Mouse (Mus musculus) intestine, embryonic 16.5 days (tissue): ENCODE measurements around the gene Phka1. TPM values are rescaled to one million over a fixed set of nuclear protein-coding genes. Genes with fewer than 3 reads are reported as not detected.
"Not testable (repeated sequence)": the region's sequence is repeated elsewhere in the genome, so short reads cannot be mapped to it uniquely, and the experiment has no call there.

ENCODE experiments used
- ATAC-seq: fragments of 200-750 bp; cut with Nextera tagmentation; 2 replicates; pipeline ENCODE4 v1.8.0; 2017; ENCODE audit warnings: moderate TSS enrichment, moderate library complexity
- H3K27ac ChIP-seq: fragments of 300-500 bp; sonication (generic); 2 replicates; pipeline ENCODE4 v1.5.1; 2014; ENCODE audit warnings: mild to moderate bottlenecking, low read length
- H3K27me3 ChIP-seq: fragments of 300-500 bp; sonication (generic); replicated peaks from 2 replicates; pipeline ENCODE4 v1.6.1; 2014; ENCODE audit warnings: low read length, control low read depth, mixed read lengths; ENCODE audit not compliant: control insufficient read depth, insufficient read depth
- H3K36me3 ChIP-seq: fragments of 300-500 bp; sonication (generic); 2 replicates; pipeline ENCODE4 v1.6.1; 2014; ENCODE audit warnings: low read length, control low read depth; ENCODE audit not compliant: control insufficient read depth, insufficient read depth
- H3K4me1 ChIP-seq: fragments of 300-500 bp; sonication (generic); 2 replicates; pipeline ENCODE4 v1.6.1; 2014; ENCODE audit warnings: low read length, control low read depth, mixed read lengths; ENCODE audit not compliant: control insufficient read depth, insufficient read depth
- H3K4me2 ChIP-seq: fragments of 300-500 bp; sonication (generic); 2 replicates; pipeline ENCODE4 v1.6.1; 2014; ENCODE audit warnings: low read depth, low read length, control low read depth
- H3K4me3 ChIP-seq: fragments of 300-500 bp; sonication (generic); 2 replicates; pipeline ENCODE4 v1.5.1; 2014; ENCODE audit warnings: mild to moderate bottlenecking, low read length
- H3K9ac ChIP-seq: fragments of 300-500 bp; sonication (generic); 2 replicates; pipeline ENCODE4 v1.6.1; 2014; ENCODE audit warnings: low read depth, low read length
- H3K9me3 ChIP-seq: fragments of 300-500 bp; sonication (generic); 2 replicates; pipeline ENCODE4 v1.6.1; 2016; ENCODE audit warnings: low read length, control low read depth; ENCODE audit not compliant: control insufficient read depth
- WGBS: fragments of 180-500 bp; shearing (Covaris S2); extraction: QIAGEN DNeasy Blood & Tissue Kit; methylation state at CpG from one replicate; pipeline ENCODE4 v1.1.7; 2014; 5-methylcytosine and 5-hydroxymethylcytosine counted together
- polyA plus RNA-seq: library from polyadenylated mRNA; unstranded; fragments of >200 nt; fragmentation: Nextera tagmentation; extraction: Ambion mirVana; gene quantifications from 2 replicates; pipeline ENCODE4 v1.2.1, GENCODE M21; 2015

Gene Phka1
- 4.4 TPM in 2 replicates for polyA plus RNA-seq

DNA sequence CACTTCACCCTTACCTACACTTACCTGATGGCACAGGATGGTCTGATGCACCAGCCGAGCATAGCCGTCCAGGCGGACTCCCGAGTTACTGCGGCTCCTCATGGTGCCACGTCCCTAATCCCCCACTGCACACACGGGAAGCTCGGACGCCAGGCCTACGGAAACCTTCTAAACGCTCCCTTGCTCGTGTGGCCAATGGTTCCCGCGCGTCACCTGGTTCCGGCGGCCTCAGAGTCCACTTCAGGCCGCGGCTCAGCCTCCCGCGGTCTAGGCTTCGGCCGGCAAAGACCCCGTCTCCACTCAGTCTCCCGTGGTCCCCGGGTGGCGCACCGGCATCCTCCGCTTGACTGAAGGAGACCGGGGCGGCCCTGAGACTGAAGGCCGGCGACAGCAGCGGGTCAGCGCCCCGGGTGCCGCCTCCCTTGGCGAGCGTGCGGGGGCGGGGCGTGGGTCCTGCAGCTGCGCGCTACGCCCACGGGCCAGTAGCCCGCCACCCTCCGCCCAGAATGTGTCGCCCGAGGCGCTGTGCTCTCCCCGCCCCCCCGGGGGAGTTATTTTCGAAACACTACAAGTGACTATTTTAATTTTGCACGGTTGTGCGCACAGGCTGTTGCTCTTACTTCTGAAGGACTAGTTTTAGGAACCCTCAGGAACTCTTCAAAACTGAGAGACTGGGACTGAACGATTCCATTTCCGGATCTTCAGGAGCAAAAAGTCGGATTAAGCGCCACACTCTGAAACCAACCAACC, at the start of gene Phka1:
Gene Phka1, minus strand, starts transcription at position 424 of the 750 bp plus-strand sequence.
- WGBS, result 11% methylated on average over 57 of the region's 60 CpGs
- no peak within 1 kb of the TSS; the same call in 1 of the 2 replicates for H3K27ac ChIP-seq

GRCm38 (mm10) chrX:102689252-102689651, 45.2 kb upstream of the Phka1 start:
- 22% methylated on average over 4 of the region's 4 CpGs for WGBS
- not testable (repeated sequence) for ATAC-seq, H3K36me3 ChIP-seq, H3K4me3 ChIP-seq, H3K9me3 ChIP-seq, H3K9ac ChIP-seq, H3K27ac ChIP-seq, H3K4me2 ChIP-seq, H3K4me1 ChIP-seq, H3K27me3 ChIP-seq

More for the DNA sequence above, at the start of gene Phka1:
- peak within 1 kb of the TSS; percentile 54 for H3K4me2 ChIP-seq
- H3K36me3 ChIP-seq, result no peaks in the 10 kb centered on the region
- H3K27me3 ChIP-seq, result no peaks in the 10 kb centered on the region; the same call in 1 of the 2 replicates
- H3K4me3 ChIP-seq, result peak within 1 kb of the TSS; percentile 64
- peak within 1 kb of the TSS; percentile 69 for H3K9ac ChIP-seq
- no peaks in the 10 kb centered on the region for H3K9me3 ChIP-seq
- H3K4me1 ChIP-seq, result no peaks in the 10 kb centered on the region
- peak; percentile 99 for ATAC-seq

- not testable (repeated sequence) for ATAC-seq, H3K4me3 ChIP-seq, H3K4me2 ChIP-seq, H3K27me3 ChIP-seq, H3K4me1 ChIP-seq, H3K27ac ChIP-seq, H3K9me3 ChIP-seq, H3K9ac ChIP-seq, H3K36me3 ChIP-seq
- 87% methylated on average over 5 of the region's 5 CpGs for WGBS
Measured at GRCm38 (mm10) chrX:102686872-102687271, 42.8 kb upstream of the Phka1 start, which contains the start of gene Gm3880. Gm3880 (minus strand) TSS chrX:102686972.

DNA sequence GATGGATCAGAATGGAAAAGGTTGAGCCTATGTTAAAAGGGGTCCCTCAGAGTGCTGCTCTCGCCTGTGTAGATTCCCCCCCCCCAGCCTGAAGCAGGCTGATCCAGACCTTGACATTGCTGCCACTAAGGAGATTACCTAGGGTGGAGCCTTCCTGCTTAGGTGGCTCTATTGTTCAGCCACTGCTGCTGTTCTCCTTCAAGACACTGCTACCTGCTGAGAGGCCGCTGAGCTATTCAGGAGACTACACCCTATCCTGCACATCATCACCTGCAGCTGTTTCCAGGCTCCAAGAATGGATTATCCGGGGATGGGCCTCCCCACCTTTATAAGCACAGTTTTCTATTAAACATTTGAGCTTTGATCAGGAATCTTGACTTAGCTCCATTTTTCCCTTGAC, 40.7 kb upstream of the Phka1 start:
- not testable (repeated sequence) for H3K9ac ChIP-seq, H3K27ac ChIP-seq, H3K4me3 ChIP-seq, H3K27me3 ChIP-seq, H3K4me1 ChIP-seq, H3K9me3 ChIP-seq, H3K4me2 ChIP-seq, H3K36me3 ChIP-seq, ATAC-seq
- 60% methylated on average over 3 of the region's 3 CpGs for WGBS

DNA sequence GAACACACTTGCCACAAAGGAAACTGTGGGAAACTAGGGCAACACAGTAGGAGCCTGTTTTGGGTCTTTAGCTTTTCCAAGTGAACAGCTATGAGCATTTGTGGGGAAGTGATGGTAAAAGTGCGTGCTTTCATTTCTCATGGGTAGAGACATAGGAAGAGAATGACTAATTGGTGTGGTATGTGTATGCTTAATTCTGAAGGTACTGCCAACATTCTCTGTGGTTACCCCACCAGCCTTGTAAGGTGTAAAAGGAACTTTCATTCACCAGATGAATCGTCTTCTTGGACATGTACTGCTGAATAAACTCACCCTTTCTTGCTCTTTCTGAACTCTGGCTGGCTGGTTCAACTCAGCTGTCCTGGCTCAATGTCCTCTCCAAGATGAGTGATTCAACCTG, 22.6 kb upstream of the Phka1 start:
- no peaks in the 10 kb centered on the region for H3K27me3 ChIP-seq
- WGBS, result 72% methylated on average over 2 of the region's 2 CpGs
- no peaks in the 10 kb centered on the region for H3K4me1 ChIP-seq
- H3K4me2 ChIP-seq, result no peak overlapping the region
- no peak for ATAC-seq
- no peak overlapping the region for H3K4me3 ChIP-seq
- H3K27ac ChIP-seq, result no peak overlapping the region
- no peak overlapping the region for H3K9ac ChIP-seq
- no peaks in the 10 kb centered on the region for H3K9me3 ChIP-seq
- no peaks in the 10 kb centered on the region for H3K36me3 ChIP-seq

DNA sequence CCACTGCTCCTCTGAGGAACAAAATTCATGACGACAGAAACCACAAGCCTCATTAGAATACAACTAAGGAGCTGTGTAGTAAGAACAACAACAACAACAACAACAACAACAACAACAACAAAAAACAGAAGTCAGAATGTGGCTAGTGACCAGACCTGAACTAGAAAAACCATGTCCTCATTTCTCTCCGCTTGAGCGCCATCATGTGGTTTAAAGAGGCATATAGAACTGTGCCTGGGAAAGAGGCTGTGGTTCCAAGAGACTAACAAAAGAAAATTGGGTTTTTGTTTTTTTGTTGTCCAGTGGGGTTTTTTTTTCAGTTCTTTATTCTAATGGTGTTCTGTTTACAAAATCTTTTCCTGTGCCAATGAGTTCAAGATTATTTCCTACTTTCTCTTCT, 16.7 kb upstream of the Phka1 start:
- ATAC-seq, result no peak
- 16% methylated on average over 3 of the region's 3 CpGs for WGBS
- H3K27me3 ChIP-seq, result no peaks in the 10 kb centered on the region; the same call in 1 of the 2 replicates
- no peak overlapping the region for H3K4me2 ChIP-seq
- no peak overlapping the region for H3K27ac ChIP-seq
- no peaks in the 10 kb centered on the region for H3K9me3 ChIP-seq
- H3K4me3 ChIP-seq, result no peak overlapping the region
- H3K36me3 ChIP-seq, result no peaks in the 10 kb centered on the region
- H3K9ac ChIP-seq, result no peak overlapping the region
- H3K4me1 ChIP-seq, result no peaks in the 10 kb centered on the region

- Histone ChIP-seq H3K4me2 (no peak overlapping the region), H3K27me3 (no peaks in the 10 kb centered on the region; the same call in 1 of the 2 replicates), H3K36me3 (no peaks in the 10 kb centered on the region), H3K9ac (no peak overlapping the region), H3K4me3 (no peak overlapping the region), H3K9me3 (no peaks in the 10 kb centered on the region), H3K27ac (no peak overlapping the region), H3K4me1 (no peaks in the 10 kb centered on the region)
- ATAC-seq, result no peak
- 100% methylated on average over 1 of the region's 1 CpGs for WGBS
Measured at GRCm38 (mm10) chrX:102645691-102646090, 1.6 kb upstream of the Phka1 start.

- Histone ChIP-seq H3K4me3 (peak overlapping the region; percentile 64), H3K36me3 (no peaks in the 10 kb centered on the region), H3K4me1 (no peaks in the 10 kb centered on the region), H3K9me3 (no peaks in the 10 kb centered on the region), H3K27me3 (no peaks in the 10 kb centered on the region; the same call in 1 of the 2 replicates), H3K27ac (no peak overlapping the region), H3K4me2 (peak overlapping the region; percentile 54), H3K9ac (no peak overlapping the region)
- WGBS, result 43% methylated on average over 6 of the region's 6 CpGs
- ATAC-seq, result no peak
Measured at GRCm38 (mm10) chrX:102645146-102645545, 1.1 kb upstream of the Phka1 start.

DNA sequence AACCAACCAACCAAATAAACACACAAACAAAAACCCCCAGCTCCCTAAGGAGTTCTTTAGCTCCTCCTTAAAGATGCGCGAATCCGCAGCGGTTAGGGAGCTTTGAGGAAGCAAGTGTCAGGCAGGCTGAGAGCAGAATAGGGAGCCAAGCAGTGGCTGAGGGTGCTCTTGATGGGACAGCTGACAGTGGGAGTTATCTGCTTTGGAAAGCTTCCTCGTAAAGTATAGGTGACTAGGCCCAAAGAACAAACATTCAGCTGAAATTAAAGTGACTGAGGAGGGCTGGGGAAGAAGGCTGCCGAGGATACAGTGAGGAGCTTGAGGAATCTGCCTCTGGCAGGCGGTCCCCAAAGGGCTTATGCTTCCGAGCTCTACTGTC, 516 bp upstream of the Phka1 start:
- ATAC-seq, result peak; percentile 75
- Histone ChIP-seq H3K4me2 (peak overlapping the region; percentile 54), H3K27me3 (no peaks in the 10 kb centered on the region; the same call in 1 of the 2 replicates), H3K9me3 (no peaks in the 10 kb centered on the region), H3K36me3 (no peaks in the 10 kb centered on the region), H3K4me1 (no peaks in the 10 kb centered on the region), H3K27ac (no peak overlapping the region), H3K4me3 (peak overlapping the region; percentile 64), H3K9ac (peak overlapping the region; percentile 69)
- WGBS, result 19% methylated on average over 8 of the region's 8 CpGs
